Mouse (Mus musculus): ENCODE data around the gene Ager. TPM values are rescaled to one million over a fixed set of nuclear protein-coding genes. Genes with fewer than 3 reads are reported as not detected.

Gene Ager
- polyA plus RNA-seq, 1 experiment from 2014 or later: 1.5 TPM

DNA sequence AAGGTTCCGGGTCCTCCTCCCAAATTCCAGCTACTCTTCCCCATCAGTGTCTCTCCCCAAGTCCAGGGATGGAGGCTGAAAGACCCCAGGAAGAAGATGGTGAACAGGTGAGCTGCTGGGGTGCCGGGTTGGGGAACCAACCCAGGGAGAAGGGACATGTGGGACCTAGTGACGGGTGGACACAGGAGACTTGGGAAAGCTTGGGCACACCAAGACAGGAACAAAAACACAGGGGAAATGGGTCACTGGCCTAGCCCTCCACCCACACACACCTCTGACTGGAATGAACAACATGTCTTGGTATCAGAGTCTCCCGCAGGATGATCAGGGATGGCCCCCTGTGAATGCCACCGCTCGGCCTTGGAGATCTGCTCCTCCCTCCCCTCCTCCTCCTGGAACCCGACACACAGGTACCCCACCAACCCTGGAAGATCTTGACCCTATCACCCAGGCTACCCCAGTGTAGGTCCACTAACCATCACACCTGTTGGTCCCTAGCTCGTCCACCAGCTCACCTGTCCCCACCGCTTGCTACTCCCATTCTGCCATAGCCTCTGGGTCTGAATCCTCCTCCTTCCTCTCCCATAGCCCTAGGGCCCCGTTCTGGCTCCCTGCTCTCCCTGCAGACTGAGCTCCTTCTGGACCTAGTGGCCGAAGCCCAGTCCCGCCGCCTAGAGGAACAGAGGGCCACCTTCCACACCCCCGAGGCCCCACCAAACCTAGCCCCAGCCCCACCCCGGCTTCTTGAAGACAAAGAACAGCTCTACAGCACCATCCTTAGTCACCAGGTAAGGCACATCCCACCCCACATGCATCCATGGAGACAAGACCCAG lies 7.3 kb upstream of the Ager start:
- H3K9me3 ChIP-seq (ENCODE audit: control insufficient read depth): no peaks in the 10 kb centered on the region
- WGBS: 66% methylated on average over 15 of the region's 15 CpGs
- TF ChIP-seq CTCF (IDR thresholded peaks at IDR 0.05; ENCODE audit: low read depth): no peak
- peak overlapping the region; percentile 99 for H3K4me2 ChIP-seq (replicated peaks; ENCODE audit: low read depth)
- no peaks in the 10 kb centered on the region for H3K27me3 ChIP-seq (replicated peaks; ENCODE audit: control insufficient read depth, insufficient read depth, low read length)
- H3K9ac ChIP-seq (ENCODE audit: low read depth, low read length): no peak overlapping the region
- H3K4me1 ChIP-seq (replicated peaks; ENCODE audit: control insufficient read depth, insufficient read depth, low read length): peaks cover 8% of the 10 kb centered on the region; the same call in 1 of the 2 replicates
- H3K27ac ChIP-seq (ENCODE audit: low read depth, low read length): peak overlapping the region; percentile 66
- H3K36me3 ChIP-seq (ENCODE audit: control insufficient read depth, insufficient read depth): peaks cover 13% of the 10 kb centered on the region; the same call in 1 of the 2 replicates
- no peak for ATAC-seq
- peak overlapping the region; percentile 11; the same call in 1 of the 2 replicates for H3K4me3 ChIP-seq (ENCODE audit: low read depth, low read length)

DNA sequence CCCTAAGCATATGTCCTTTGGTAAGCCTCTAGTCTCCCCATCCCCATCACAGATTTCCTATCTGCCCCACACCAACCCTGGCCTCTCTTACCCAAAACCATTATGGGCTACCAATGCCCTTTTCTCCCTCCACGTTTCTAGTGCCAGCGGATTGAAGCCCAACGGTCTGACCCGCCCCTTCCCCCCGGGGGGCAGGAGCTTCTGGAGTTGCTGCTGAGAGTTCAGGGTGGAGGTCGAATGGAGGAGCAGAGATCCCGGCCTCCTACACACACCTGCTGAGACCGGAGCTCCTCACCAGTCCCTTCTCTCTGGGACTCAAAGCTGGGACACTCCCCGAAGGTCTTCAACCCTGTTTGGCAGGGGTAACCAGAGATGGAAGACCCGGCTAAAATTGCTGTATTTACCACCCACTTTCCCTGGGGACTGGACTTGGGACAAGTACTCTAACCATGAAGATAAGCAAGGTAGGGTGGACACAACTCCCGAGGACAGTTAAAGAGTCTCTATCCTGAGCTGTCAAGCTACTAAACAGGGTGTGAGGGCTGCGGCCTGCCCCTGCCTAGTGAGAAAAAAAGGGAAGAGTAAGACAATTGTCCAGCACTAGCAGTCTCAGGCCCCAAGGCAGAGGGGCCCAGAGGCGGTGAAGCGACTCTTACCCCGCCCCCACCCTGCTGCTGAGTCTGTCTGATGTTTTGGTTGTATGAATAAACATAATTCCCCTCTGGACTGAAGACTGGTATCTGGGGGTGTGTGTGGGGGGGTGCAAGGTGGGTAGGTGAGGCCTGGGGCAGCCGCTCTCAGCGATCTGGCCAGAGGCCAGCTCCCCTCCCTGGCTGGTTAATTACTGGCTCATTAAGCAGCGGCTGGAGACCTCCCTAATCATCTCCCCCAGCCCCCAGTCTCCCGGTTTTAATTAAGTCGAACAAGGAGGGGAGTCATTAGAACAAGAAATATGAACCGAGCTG lies 6.4 kb upstream of the Ager start, which contains the start of gene Pbx2:
Gene Pbx2 (plus strand): TSS at position 238 of the 965 bp plus-strand sequence.
- ATAC-seq: no peak
- WGBS: 10% methylated on average over 21 of the region's 21 CpGs
- H3K9ac ChIP-seq (ENCODE audit: low read depth, low read length): peak within 1 kb of the TSS; percentile 78
- TF ChIP-seq CTCF (IDR thresholded peaks at IDR 0.05; ENCODE audit: low read depth): no peak
- H3K4me2 ChIP-seq (replicated peaks; ENCODE audit: low read depth): peak within 1 kb of the TSS; percentile 99
- peak within 1 kb of the TSS; percentile 87 for H3K27ac ChIP-seq (ENCODE audit: low read depth, low read length)
- H3K36me3 ChIP-seq (ENCODE audit: control insufficient read depth, insufficient read depth): peaks cover 22% of the 10 kb centered on the region; the same call in 1 of the 2 replicates
- peak within 1 kb of the TSS; percentile 69 for H3K4me3 ChIP-seq (ENCODE audit: low read depth, low read length)
- no peaks in the 10 kb centered on the region for H3K9me3 ChIP-seq (ENCODE audit: control insufficient read depth)
- no peaks in the 10 kb centered on the region for H3K27me3 ChIP-seq (replicated peaks; ENCODE audit: control insufficient read depth, insufficient read depth, low read length)
- H3K4me1 ChIP-seq (replicated peaks; ENCODE audit: control insufficient read depth, insufficient read depth, low read length): peaks cover 8% of the 10 kb centered on the region; the same call in 1 of the 2 replicates

GRCm38 (mm10) chr17:34591994-34592375 lies 5.7 kb upstream of the Ager start:
- H3K9ac ChIP-seq (ENCODE audit: low read depth, low read length): peak overlapping the region; percentile 78
- H3K4me2 ChIP-seq (replicated peaks; ENCODE audit: low read depth): peak overlapping the region; percentile 99
- peak overlapping the region; percentile 87 for H3K27ac ChIP-seq (ENCODE audit: low read depth, low read length)
- no peaks in the 10 kb centered on the region for H3K9me3 ChIP-seq (ENCODE audit: control insufficient read depth)
- no peak for TF ChIP-seq CTCF (IDR thresholded peaks at IDR 0.05; ENCODE audit: low read depth)
- no peaks in the 10 kb centered on the region for H3K27me3 ChIP-seq (replicated peaks; ENCODE audit: control insufficient read depth, insufficient read depth, low read length)
- peak overlapping the region; percentile 69 for H3K4me3 ChIP-seq (ENCODE audit: low read depth, low read length)
- 1% methylated on average over 21 of the region's 35 CpGs for whole genome bisulfite sequencing
- ATAC-seq: peak; percentile 43
- H3K4me1 ChIP-seq (replicated peaks; ENCODE audit: control insufficient read depth, insufficient read depth, low read length): peaks cover 8% of the 10 kb centered on the region; the same call in 1 of the 2 replicates
- peaks cover 25% of the 10 kb centered on the region; the same call in 1 of the 2 replicates for H3K36me3 ChIP-seq (ENCODE audit: control insufficient read depth, insufficient read depth)

DNA sequence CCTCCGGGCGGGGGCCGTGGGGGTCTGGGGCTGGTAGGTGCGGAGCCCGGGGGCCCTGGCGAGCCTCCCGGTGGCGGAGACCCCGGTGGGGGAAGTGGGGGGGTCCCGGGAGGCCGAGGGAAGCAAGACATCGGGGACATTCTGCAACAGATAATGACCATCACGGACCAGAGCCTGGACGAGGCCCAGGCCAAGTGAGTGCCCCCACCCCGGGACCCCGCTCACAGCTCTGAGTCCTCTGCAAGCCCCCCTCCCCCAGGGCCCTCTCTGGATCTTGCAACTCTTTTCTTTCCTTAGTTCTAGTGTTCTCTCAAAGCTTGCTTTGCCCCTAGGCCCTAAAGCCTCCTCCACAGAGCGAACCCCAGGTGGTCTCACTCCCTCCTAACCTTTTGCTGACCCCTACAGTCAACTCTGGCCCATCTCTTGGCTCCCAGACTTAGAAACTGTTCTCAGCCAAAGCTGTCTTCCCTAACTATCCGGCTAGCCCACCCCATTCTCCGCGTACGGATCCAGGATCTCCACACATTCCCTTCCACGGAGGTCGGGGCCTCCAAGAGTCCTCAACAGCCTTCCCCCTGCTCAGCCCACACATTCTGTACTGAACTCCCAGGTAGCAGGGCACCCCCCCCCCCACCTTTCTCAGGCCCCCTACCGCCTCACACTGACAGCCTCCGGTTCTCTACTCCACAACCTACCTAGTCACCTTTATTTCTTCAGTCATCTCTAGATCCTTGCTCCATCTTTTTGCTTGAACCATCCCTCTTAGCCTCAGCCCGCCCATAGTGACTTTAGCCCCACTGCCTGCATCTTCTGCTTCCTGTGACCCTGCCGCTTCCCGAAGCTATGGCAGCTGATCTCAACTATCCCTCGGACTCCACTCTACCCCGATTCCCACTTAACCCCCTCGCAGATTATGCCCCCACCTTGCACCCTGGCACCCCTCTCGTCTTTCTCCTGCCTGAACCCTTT lies 4.8 kb upstream of the Ager start:
- Histone ChIP-seq H3K4me2 (replicated peaks; ENCODE audit: low read depth) (peak overlapping the region; percentile 99), H3K9ac (ENCODE audit: low read depth, low read length) (peak overlapping the region; percentile 78), H3K4me3 (ENCODE audit: low read depth, low read length) (peak overlapping the region; percentile 69), H3K4me1 (replicated peaks; ENCODE audit: control insufficient read depth, insufficient read depth, low read length) (peaks cover 8% of the 10 kb centered on the region; the same call in 1 of the 2 replicates), H3K36me3 (ENCODE audit: control insufficient read depth, insufficient read depth) (peaks cover 25% of the 10 kb centered on the region; the same call in 1 of the 2 replicates), H3K27me3 (replicated peaks; ENCODE audit: control insufficient read depth, insufficient read depth, low read length) (no peaks in the 10 kb centered on the region), H3K9me3 (ENCODE audit: control insufficient read depth) (no peaks in the 10 kb centered on the region), H3K27ac (ENCODE audit: low read depth, low read length) (peak overlapping the region; percentile 87)
- no peak for TF ChIP-seq CTCF (IDR thresholded peaks at IDR 0.05; ENCODE audit: low read depth)
- ATAC-seq: peak; percentile 21; the same call in 1 of the 2 replicates
- WGBS: 2% methylated on average over 26 of the region's 32 CpGs
